Mouse (Mus musculus) right cerebral cortex, postnatal 10 days (tissue): ENCODE data around the gene Gnpat.

ENCODE experiments used
- DNase-seq, 2 experiments: peaks; one replicate each; pipeline ENCODE4 v3.0.0; 2021; ENCODE audit warnings: low spot score in 2 of 2

Gnpat gene

GRCm38 (mm10) chr8:124898251-124898905, 35.5 kb downstream of the Gnpat start:
- DNase-seq, result no peak

GRCm38 (mm10) chr8:124903198-124903597, 40.4 kb downstream of the Gnpat start:
- DNase-seq, result peak in 1 of 2 experiments; percentile 36

- no peak for DNase-seq
Measured at GRCm38 (mm10) chr8:124905482-124905881, 42.6 kb downstream of the Gnpat start.

GRCm38 (mm10) chr8:124909936-124910335, 47.1 kb downstream of the Gnpat start:
- DNase-seq, result no peak

- DNase-seq, result no peak
Measured at GRCm38 (mm10) chr8:124910349-124910748, 47.5 kb downstream of the Gnpat start.

GRCm38 (mm10) chr8:124911938-124912872, 49.4 kb downstream of the Gnpat start:
- no peak for DNase-seq

GRCm38 (mm10) chr8:124914061-124914460, 51.2 kb downstream of the Gnpat start:
- DNase-seq, result no peak

GRCm38 (mm10) chr8:124917741-124918484, 55.1 kb downstream of the Gnpat start:
- no peak for DNase-seq

GRCm38 (mm10) chr8:124921369-124922279, 58.8 kb downstream of the Gnpat start:
- no peak for DNase-seq

- DNase-seq, result no peak
Measured at GRCm38 (mm10) chr8:124922490-124923089, 59.8 kb downstream of the Gnpat start.

GRCm38 (mm10) chr8:124923971-124924652, 61.3 kb downstream of the Gnpat start:
- DNase-seq, result no peak

GRCm38 (mm10) chr8:124925544-124926266, 62.9 kb downstream of the Gnpat start:
- DNase-seq, result no peak

- peak; percentile 51 to 72 for DNase-seq
Measured at GRCm38 (mm10) chr8:124926351-124926771, 63.5 kb downstream of the Gnpat start.

- DNase-seq, result no peak
Measured at GRCm38 (mm10) chr8:124929006-124929405, 66.2 kb downstream of the Gnpat start.

GRCm38 (mm10) chr8:124930086-124930485, 67.3 kb downstream of the Gnpat start:
- DNase-seq, result peak in 1 of 2 experiments; percentile 47

GRCm38 (mm10) chr8:124930649-124931048, 67.8 kb downstream of the Gnpat start:
- no peak for DNase-seq

- no peak for DNase-seq
Measured at GRCm38 (mm10) chr8:124932435-124932834, 69.6 kb downstream of the Gnpat start.

GRCm38 (mm10) chr8:124935116-124935515, 72.3 kb downstream of the Gnpat start:
- DNase-seq, result no peak

GRCm38 (mm10) chr8:124936699-124937098, 73.9 kb downstream of the Gnpat start:
- no peak for DNase-seq
